Mouse (Mus musculus): ENCODE measurements at regions not wholly inside any gene's neighbourhood (a gene's known extent, or its start where the extent isn't known, plus 50 kb on each side); places are given as distances from the start of the nearest gene placed in this dataset.

- no peak overlapping the region for H3K4me2 ChIP-seq
- H3K27ac ChIP-seq, result no peak overlapping the region
- 0 out of 2 replicates have a peak, but pooled peaks cover 3% of the 10 kb centered on the region for H3K4me1 ChIP-seq
- H3K9me3 ChIP-seq, result no peaks in the 10 kb centered on the region
- no peak overlapping the region for H3K4me3 ChIP-seq
- H3K27me3 ChIP-seq (replicated peaks), result no peaks in the 10 kb centered on the region
- H3K9ac ChIP-seq, result no peak overlapping the region
- WGBS, result 87% methylated on average over 15 of the region's 15 CpGs
- no peak for ATAC-seq (replicated peaks)
- H3K36me3 ChIP-seq (replicated peaks), result no peaks in the 10 kb centered on the region
These were observed 358.0 kb upstream of the Npvf start for GRCm38 (mm10) chr6:51012086-51012830.

- Histone ChIP-seq H3K4me1 (no peaks in the 10 kb centered on the region), H3K9me3 (no peaks in the 10 kb centered on the region), H3K27me3 (replicated peaks) (no peaks in the 10 kb centered on the region), H3K36me3 (replicated peaks) (no peaks in the 10 kb centered on the region), H3K9ac (no peak overlapping the region), H3K4me2 (no peak overlapping the region), H3K27ac (peak overlapping the region; percentile 49), H3K4me3 (no peak overlapping the region)
- 13% methylated on average over 2 of the region's 2 CpGs for WGBS
- ATAC-seq (replicated peaks), result peak; percentile 68
These were observed 361.5 kb upstream of the Npvf start for GRCm38 (mm10) chr6:51015735-51016134.

- Histone ChIP-seq H3K4me2 (no peak overlapping the region), H3K27ac (peak overlapping the region; percentile 25; the same call in 1 of the 2 replicates), H3K4me3 (no peak overlapping the region), H3K4me1 (no peaks in the 10 kb centered on the region), H3K36me3 (replicated peaks) (no peaks in the 10 kb centered on the region), H3K27me3 (replicated peaks) (no peaks in the 10 kb centered on the region), H3K9ac (no peak overlapping the region), H3K9me3 (no peaks in the 10 kb centered on the region)
- ATAC-seq (replicated peaks), result peak; percentile 89
- WGBS, result 28% methylated on average over 5 of the region's 5 CpGs
These were observed 362.3 kb upstream of the Npvf start for GRCm38 (mm10) chr6:51016441-51017070.

GRCm38 (mm10) chr6:51017260-51017999, 363.2 kb upstream of the Npvf start:
- 76% methylated on average over 9 of the region's 9 CpGs for WGBS
- Histone ChIP-seq H3K9me3 (no peaks in the 10 kb centered on the region), H3K4me3 (no peak overlapping the region), H3K27me3 (replicated peaks) (no peaks in the 10 kb centered on the region), H3K36me3 (replicated peaks) (no peaks in the 10 kb centered on the region), H3K4me1 (no peaks in the 10 kb centered on the region), H3K27ac (0 out of 2 replicates have a peak overlapping the region, but pooled peaks have one; percentile 25), H3K4me2 (no peak overlapping the region), H3K9ac (no peak overlapping the region)
- ATAC-seq (replicated peaks), result 0 out of 2 replicates have a peak, but pooled peaks have one; percentile 14

- no peak for ATAC-seq (replicated peaks)
- H3K27me3 ChIP-seq (replicated peaks), result no peaks in the 10 kb centered on the region
These were observed 367.0 kb upstream of the Npvf start for GRCm38 (mm10) chr6:51021206-51021605.

GRCm38 (mm10) chr6:51023361-51023760, 369.1 kb upstream of the Npvf start:
- Histone ChIP-seq H3K9me3 (no peaks in the 10 kb centered on the region), H3K4me2 (no peak overlapping the region)
- 94% methylated on average over 6 of the region's 6 CpGs for WGBS

More at GRCm38 (mm10) chr6:51021206-51021605, 367.0 kb upstream of the Npvf start:
- Histone ChIP-seq H3K9ac (no peak overlapping the region), H3K4me3 (no peak overlapping the region), H3K36me3 (replicated peaks) (no peaks in the 10 kb centered on the region), H3K4me2 (no peak overlapping the region), H3K9me3 (no peaks in the 10 kb centered on the region), H3K27ac (no peak overlapping the region), H3K4me1 (no peaks in the 10 kb centered on the region)
- 84% methylated on average over 6 of the region's 6 CpGs for WGBS

GRCm38 (mm10) chr6:51024756-51025155, 370.5 kb upstream of the Npvf start:
- H3K9ac ChIP-seq, result no peak overlapping the region
- no peaks in the 10 kb centered on the region for H3K27me3 ChIP-seq (replicated peaks)
- ATAC-seq (replicated peaks), result no peak
- no peaks in the 10 kb centered on the region for H3K9me3 ChIP-seq
- no peaks in the 10 kb centered on the region for H3K4me1 ChIP-seq
- no peak overlapping the region for H3K4me3 ChIP-seq
- no peaks in the 10 kb centered on the region for H3K36me3 ChIP-seq (replicated peaks)
- no peak overlapping the region for H3K4me2 ChIP-seq
- no peak overlapping the region for H3K27ac ChIP-seq
- WGBS, result 94% methylated on average over 3 of the region's 3 CpGs

More at GRCm38 (mm10) chr6:51023361-51023760, 369.1 kb upstream of the Npvf start:
- Histone ChIP-seq H3K4me1 (no peaks in the 10 kb centered on the region), H3K27me3 (replicated peaks) (no peaks in the 10 kb centered on the region), H3K9ac (no peak overlapping the region), H3K36me3 (replicated peaks) (no peaks in the 10 kb centered on the region), H3K4me3 (no peak overlapping the region), H3K27ac (no peak overlapping the region)
- no peak for ATAC-seq (replicated peaks)

GRCm38 (mm10) chr6:51025411-51025810, 371.2 kb upstream of the Npvf start:
- no peak overlapping the region for H3K27ac ChIP-seq
- H3K4me3 ChIP-seq, result no peak overlapping the region
- no peaks in the 10 kb centered on the region for H3K36me3 ChIP-seq (replicated peaks)
- WGBS, result 74% methylated on average over 3 of the region's 3 CpGs
- H3K4me2 ChIP-seq, result no peak overlapping the region
- no peaks in the 10 kb centered on the region for H3K9me3 ChIP-seq
- ATAC-seq (replicated peaks), result no peak
- H3K9ac ChIP-seq, result no peak overlapping the region
- no peaks in the 10 kb centered on the region for H3K4me1 ChIP-seq
- H3K27me3 ChIP-seq (replicated peaks), result no peaks in the 10 kb centered on the region

GRCm38 (mm10) chr6:51027296-51027695, 373.1 kb upstream of the Npvf start:
- no peaks in the 10 kb centered on the region for H3K36me3 ChIP-seq (replicated peaks)
- H3K9me3 ChIP-seq, result no peaks in the 10 kb centered on the region
- no peaks in the 10 kb centered on the region for H3K27me3 ChIP-seq (replicated peaks)
- no peak overlapping the region for H3K4me3 ChIP-seq
- no peaks in the 10 kb centered on the region for H3K4me1 ChIP-seq
- no peak overlapping the region for H3K27ac ChIP-seq
- no peak for ATAC-seq (replicated peaks)
- no peak overlapping the region for H3K9ac ChIP-seq
- no peak overlapping the region for H3K4me2 ChIP-seq
- 51% methylated on average over 2 of the region's 2 CpGs for WGBS

GRCm38 (mm10) chr6:51029516-51029915, 375.3 kb upstream of the Npvf start:
- no peaks in the 10 kb centered on the region for H3K27me3 ChIP-seq (replicated peaks)
- H3K36me3 ChIP-seq (replicated peaks), result no peaks in the 10 kb centered on the region
- ATAC-seq (replicated peaks), result no peak
- H3K4me3 ChIP-seq, result no peak overlapping the region
- H3K4me1 ChIP-seq, result no peaks in the 10 kb centered on the region
- H3K27ac ChIP-seq, result no peak overlapping the region
- no peaks in the 10 kb centered on the region for H3K9me3 ChIP-seq
- no peak overlapping the region for H3K4me2 ChIP-seq
- no peak overlapping the region for H3K9ac ChIP-seq
- 93% methylated on average over 3 of the region's 3 CpGs for WGBS

- ATAC-seq (replicated peaks), result no peak
These were observed 375.7 kb upstream of the Npvf start for GRCm38 (mm10) chr6:51029953-51030352.

GRCm38 (mm10) chr6:51033835-51034234, 379.6 kb upstream of the Npvf start:
- WGBS, result 80% methylated on average over 6 of the region's 6 CpGs
- no peak for ATAC-seq (replicated peaks)
- no peak overlapping the region for H3K4me2 ChIP-seq
- no peak overlapping the region for H3K27ac ChIP-seq
- no peak overlapping the region for H3K9ac ChIP-seq
- H3K4me3 ChIP-seq, result no peak overlapping the region
- no peaks in the 10 kb centered on the region for H3K4me1 ChIP-seq
- no peaks in the 10 kb centered on the region for H3K9me3 ChIP-seq
- H3K27me3 ChIP-seq (replicated peaks), result no peaks in the 10 kb centered on the region
- H3K36me3 ChIP-seq (replicated peaks), result no peaks in the 10 kb centered on the region

More at GRCm38 (mm10) chr6:51029953-51030352, 375.7 kb upstream of the Npvf start:
- H3K4me3 ChIP-seq, result no peak overlapping the region
- H3K4me2 ChIP-seq, result no peak overlapping the region
- WGBS, result 62% methylated on average over 3 of the region's 3 CpGs
- H3K4me1 ChIP-seq, result no peaks in the 10 kb centered on the region
- H3K9ac ChIP-seq, result no peak overlapping the region
- H3K27ac ChIP-seq, result no peak overlapping the region
- no peaks in the 10 kb centered on the region for H3K9me3 ChIP-seq
- no peaks in the 10 kb centered on the region for H3K27me3 ChIP-seq (replicated peaks)
- H3K36me3 ChIP-seq (replicated peaks), result no peaks in the 10 kb centered on the region

Data from midbrain, embryonic 15.5 days (tissue).